Mouse (Mus musculus) lung, adult 2 months (tissue): ENCODE data around the gene Qsox2.

Source experiments
- CTCF ChIP-seq: fragments of 200-500 bp; IDR thresholded peaks from 2 replicates; pipeline ENCODE4 v1.5.1; 2011; ENCODE audit warnings: mild to moderate bottlenecking, low read length, control low read depth; ENCODE audit not compliant: insufficient read depth
- POLR2A ChIP-seq: fragments of 200-500 bp; IDR thresholded peaks from 2 replicates; pipeline ENCODE4 v1.6.1; 2011; ENCODE audit warnings: low read depth, mild to moderate bottlenecking, control low read depth, low read length, borderline replicate concordance; ENCODE audit errors: extremely low read depth

- TF ChIP-seq POLR2A (peak; percentile 66; the same call in 1 of the 2 replicates), CTCF (no peak)
Observed at GRCm38 (mm10) chr2:26237290-26237782, at the start of gene Qsox2.
